Mouse (Mus musculus): ENCODE data around the gene Taar9. TPM values are rescaled to one million over a fixed set of nuclear protein-coding genes. Genes with fewer than 3 reads are reported as not detected.
"Not testable (repeated sequence)": the region's sequence is repeated elsewhere in the genome, so short reads cannot be mapped to it uniquely, and the experiment has no call there.

The Taar9 gene
- polyA plus RNA-seq, 1 experiment from 2014 or later, result not detected

- no peaks in the 10 kb centered on the region for H3K4me1 ChIP-seq (ENCODE audit: control insufficient read depth, insufficient read depth, low read length)
- no peaks in the 10 kb centered on the region; the same call in 1 of the 2 replicates for H3K27me3 ChIP-seq (ENCODE audit: control insufficient read depth, insufficient read depth, low read depth, low read length)
- H3K4me3 ChIP-seq (ENCODE audit: low read depth, low read length), result no peak overlapping the region
- no peak overlapping the region for H3K27ac ChIP-seq (ENCODE audit: low read length)
- ATAC-seq, result no peak
- no peak overlapping the region for H3K4me2 ChIP-seq (ENCODE audit: low read length)
- no peaks in the 10 kb centered on the region for H3K36me3 ChIP-seq (ENCODE audit: control insufficient read depth, insufficient read depth, low read length)
- no peaks in the 10 kb centered on the region for H3K9me3 ChIP-seq (replicated peaks; ENCODE audit: control insufficient read depth, low read length, poor library complexity, severe bottlenecking)
- 0 out of 2 replicates have a peak overlapping the region, but pooled peaks have one; percentile 21 for H3K9ac ChIP-seq (ENCODE audit: low read depth, low read length)
- WGBS, result 18% methylated on average over 5 of the region's 5 CpGs
Measured at GRCm38 (mm10) chr10:24132273-24132672, 22.9 kb upstream of the Taar9 start.

- no peak overlapping the region for H3K4me2 ChIP-seq (ENCODE audit: low read length)
- H3K4me3 ChIP-seq (ENCODE audit: low read depth, low read length), result no peak overlapping the region
- no peaks in the 10 kb centered on the region for H3K9me3 ChIP-seq (replicated peaks; ENCODE audit: control insufficient read depth, low read length, poor library complexity, severe bottlenecking)
Measured at GRCm38 (mm10) chr10:24131451-24132262, 22.3 kb upstream of the Taar9 start.

GRCm38 (mm10) chr10:24111116-24111778 lies 1.9 kb upstream of the Taar9 start:
- H3K9me3 ChIP-seq (replicated peaks; ENCODE audit: control insufficient read depth, low read length, poor library complexity, severe bottlenecking), result no peaks in the 10 kb centered on the region
- H3K27me3 ChIP-seq (ENCODE audit: control insufficient read depth, insufficient read depth, low read depth, low read length), result no peaks in the 10 kb centered on the region
- H3K4me3 ChIP-seq (ENCODE audit: low read depth, low read length), result no peak overlapping the region
- no peak overlapping the region for H3K4me2 ChIP-seq (ENCODE audit: low read length)
- no peaks in the 10 kb centered on the region for H3K4me1 ChIP-seq (ENCODE audit: control insufficient read depth, insufficient read depth, low read length)
- H3K36me3 ChIP-seq (ENCODE audit: control insufficient read depth, insufficient read depth, low read length), result no peaks in the 10 kb centered on the region
- ATAC-seq, result no peak; the same call in 1 of the 2 replicates
- H3K9ac ChIP-seq (ENCODE audit: low read depth, low read length), result no peak overlapping the region
- no peak overlapping the region for H3K27ac ChIP-seq (ENCODE audit: low read length)
- WGBS, result 48% methylated on average over 6 of the region's 6 CpGs

More at GRCm38 (mm10) chr10:24131451-24132262, 22.3 kb upstream of the Taar9 start:
- WGBS, result 24% methylated on average over 9 of the region's 9 CpGs
- H3K27me3 ChIP-seq (ENCODE audit: control insufficient read depth, insufficient read depth, low read depth, low read length), result no peaks in the 10 kb centered on the region; the same call in 1 of the 2 replicates
- ATAC-seq, result peak; percentile 93
- H3K36me3 ChIP-seq (ENCODE audit: control insufficient read depth, insufficient read depth, low read length), result no peaks in the 10 kb centered on the region
- no peak overlapping the region for H3K9ac ChIP-seq (ENCODE audit: low read depth, low read length)
- no peaks in the 10 kb centered on the region for H3K4me1 ChIP-seq (ENCODE audit: control insufficient read depth, insufficient read depth, low read length)
- H3K27ac ChIP-seq (ENCODE audit: low read length), result no peak overlapping the region

- Histone ChIP-seq H3K9ac (ENCODE audit: low read depth, low read length) (no peak overlapping the region), H3K4me2 (ENCODE audit: low read length) (no peak overlapping the region)
Measured at GRCm38 (mm10) chr10:24108236-24108635, 1.1 kb downstream of the Taar9 start.

GRCm38 (mm10) chr10:24107747-24108146 lies 1.6 kb downstream of the Taar9 start:
- H3K9ac ChIP-seq (ENCODE audit: low read depth, low read length), result no peak overlapping the region
- no peak overlapping the region for H3K27ac ChIP-seq (ENCODE audit: low read length)
- WGBS, result 61% methylated on average over 5 of the region's 5 CpGs
- ATAC-seq, result no peak
- no peaks in the 10 kb centered on the region for H3K27me3 ChIP-seq (ENCODE audit: control insufficient read depth, insufficient read depth, low read depth, low read length)
- no peak overlapping the region for H3K4me3 ChIP-seq (ENCODE audit: low read depth, low read length)
- no peak overlapping the region for H3K4me2 ChIP-seq (ENCODE audit: low read length)
- no peaks in the 10 kb centered on the region for H3K9me3 ChIP-seq (replicated peaks; ENCODE audit: control insufficient read depth, low read length, poor library complexity, severe bottlenecking)
- no peaks in the 10 kb centered on the region for H3K4me1 ChIP-seq (ENCODE audit: control insufficient read depth, insufficient read depth, low read length)
- no peaks in the 10 kb centered on the region for H3K36me3 ChIP-seq (ENCODE audit: control insufficient read depth, insufficient read depth, low read length)

More at GRCm38 (mm10) chr10:24108236-24108635, 1.1 kb downstream of the Taar9 start:
- 43% methylated on average over 3 of the region's 3 CpGs for WGBS
- H3K4me1 ChIP-seq (ENCODE audit: control insufficient read depth, insufficient read depth, low read length), result no peaks in the 10 kb centered on the region
- H3K27ac ChIP-seq (ENCODE audit: low read length), result no peak overlapping the region
- no peaks in the 10 kb centered on the region for H3K27me3 ChIP-seq (ENCODE audit: control insufficient read depth, insufficient read depth, low read depth, low read length)
- no peaks in the 10 kb centered on the region for H3K36me3 ChIP-seq (ENCODE audit: control insufficient read depth, insufficient read depth, low read length)
- H3K9me3 ChIP-seq (replicated peaks; ENCODE audit: control insufficient read depth, low read length, poor library complexity, severe bottlenecking), result no peaks in the 10 kb centered on the region
- ATAC-seq, result no peak
- no peak overlapping the region for H3K4me3 ChIP-seq (ENCODE audit: low read depth, low read length)

GRCm38 (mm10) chr10:24103299-24103698 lies 6.0 kb downstream of the Taar9 start:
- not testable (repeated sequence) for H3K4me1 ChIP-seq (ENCODE audit: control insufficient read depth, insufficient read depth, low read length); H3K9ac ChIP-seq (ENCODE audit: low read depth, low read length); H3K4me3 ChIP-seq (ENCODE audit: low read depth, low read length); H3K4me2 ChIP-seq (ENCODE audit: low read length); H3K27me3 ChIP-seq (ENCODE audit: control insufficient read depth, insufficient read depth, low read depth, low read length); H3K27ac ChIP-seq (ENCODE audit: low read length); ATAC-seq; H3K36me3 ChIP-seq (ENCODE audit: control insufficient read depth, insufficient read depth, low read length); H3K9me3 ChIP-seq (replicated peaks; ENCODE audit: control insufficient read depth, low read length, poor library complexity, severe bottlenecking)
- WGBS, result 73% methylated on average over 1 of the region's 1 CpGs

GRCm38 (mm10) chr10:24101812-24102211 lies 7.5 kb downstream of the Taar9 start, which contains the start of gene Taar8c:
TSS of gene Taar8c (minus strand) at chr10:24101912.
- not testable (repeated sequence) for H3K9me3 ChIP-seq (replicated peaks; ENCODE audit: control insufficient read depth, low read length, poor library complexity, severe bottlenecking); ATAC-seq; H3K27ac ChIP-seq (ENCODE audit: low read length); H3K4me1 ChIP-seq (ENCODE audit: control insufficient read depth, insufficient read depth, low read length); H3K27me3 ChIP-seq (ENCODE audit: control insufficient read depth, insufficient read depth, low read depth, low read length); H3K36me3 ChIP-seq (ENCODE audit: control insufficient read depth, insufficient read depth, low read length); H3K4me3 ChIP-seq (ENCODE audit: low read depth, low read length); H3K9ac ChIP-seq (ENCODE audit: low read depth, low read length); H3K4me2 ChIP-seq (ENCODE audit: low read length)
- 85% methylated on average over 1 of the region's 3 CpGs for WGBS

- not testable (repeated sequence) for H3K9ac ChIP-seq (ENCODE audit: low read depth, low read length); H3K27ac ChIP-seq (ENCODE audit: low read length); H3K36me3 ChIP-seq (ENCODE audit: control insufficient read depth, insufficient read depth, low read length); H3K4me2 ChIP-seq (ENCODE audit: low read length); H3K9me3 ChIP-seq (replicated peaks; ENCODE audit: control insufficient read depth, low read length, poor library complexity, severe bottlenecking); H3K4me3 ChIP-seq (ENCODE audit: low read depth, low read length); H3K27me3 ChIP-seq (ENCODE audit: control insufficient read depth, insufficient read depth, low read depth, low read length); H3K4me1 ChIP-seq (ENCODE audit: control insufficient read depth, insufficient read depth, low read length); ATAC-seq
- 67% methylated on average over 2 of the region's 2 CpGs for WGBS
Measured at GRCm38 (mm10) chr10:24097010-24097409, 12.3 kb downstream of the Taar9 start.

- Histone ChIP-seq H3K27me3 (ENCODE audit: control insufficient read depth, insufficient read depth, low read depth, low read length) (no peaks in the 10 kb centered on the region), H3K4me2 (ENCODE audit: low read length) (no peak within 1 kb of the TSS), H3K9ac (ENCODE audit: low read depth, low read length) (no peak within 1 kb of the TSS), H3K4me3 (ENCODE audit: low read depth, low read length) (no peak within 1 kb of the TSS), H3K4me1 (ENCODE audit: control insufficient read depth, insufficient read depth, low read length) (no peaks in the 10 kb centered on the region), H3K9me3 (replicated peaks; ENCODE audit: control insufficient read depth, low read length, poor library complexity, severe bottlenecking) (no peaks in the 10 kb centered on the region), H3K36me3 (ENCODE audit: control insufficient read depth, insufficient read depth, low read length) (no peaks in the 10 kb centered on the region), H3K27ac (ENCODE audit: low read length) (no peak within 1 kb of the TSS)
- no peak for ATAC-seq
- WGBS, result 81% methylated on average over 2 of the region's 2 CpGs
Measured at GRCm38 (mm10) chr10:24092194-24092593, 17.1 kb downstream of the Taar9 start, which contains the start of gene Taar8b. TSS of gene Taar8b (minus strand) at chr10:24092294.
